Mouse (Mus musculus) left cerebral cortex, adult 9 months (tissue): Measurements from ENCODE around the gene Pip4p1.

Source experiments
- DNase-seq, 2 experiments: peaks; one replicate each; pipeline ENCODE4 v3.0.0; 2022; ENCODE audit warnings: low spot score in 2 of 2

The Pip4p1 gene

GRCm38 (mm10) chr14:50892541-50893459 lies 37.9 kb downstream of the Pip4p1 start:
- DNase-seq = no peak

GRCm38 (mm10) chr14:50892091-50892490 lies 38.6 kb downstream of the Pip4p1 start:
- no peak for DNase-seq

- no peak for DNase-seq
Observed at GRCm38 (mm10) chr14:50891621-50892020, 39.0 kb downstream of the Pip4p1 start.

GRCm38 (mm10) chr14:50876236-50876950 lies 54.3 kb downstream of the Pip4p1 start:
- peak in 1 of 2 experiments; percentile 22 for DNase-seq
